Mouse (Mus musculus): ENCODE data around the gene Exosc8. TPM values are rescaled to one million over a fixed set of nuclear protein-coding genes. Genes with fewer than 3 reads are reported as not detected.

Gene Exosc8
- total RNA-seq, 1 experiment = 116 TPM

- H3K4me3 ChIP-seq (ENCODE audit: insufficient read depth in 1 of 2, low read depth in 1 of 2, low read length in 2 of 2, poor library complexity in 1 of 2, severe bottlenecking in 1 of 2) = peak overlapping the region; percentile 86 to 95
- no peaks in the 10 kb centered on the region for H3K9me3 ChIP-seq (ENCODE audit: control insufficient read depth, insufficient read depth, low read depth, low read length)
- peak; percentile 39 for DNase-seq (ENCODE audit: low read depth, low spot score)
- H3K9ac ChIP-seq (ENCODE audit: insufficient read depth, low read depth, low read length, poor library complexity, severe bottlenecking) = peak overlapping the region; percentile 91
- TF ChIP-seq MAFK (IDR thresholded peaks at IDR 0.05; ENCODE audit: insufficient read depth, low read depth, low read length) (no peak), ZNF384 (IDR thresholded peaks at IDR 0.05; ENCODE audit: low read depth, low read length) (peak; percentile 38; the same call in 1 of the 2 replicates), HCFC1 (IDR thresholded peaks at IDR 0.05; ENCODE audit: borderline replicate concordance, insufficient read depth, low read length) (no peak), CHD2 (IDR thresholded peaks at IDR 0.05; ENCODE audit: low read depth, low read length) (no peak)
- peaks cover 12% of the 10 kb centered on the region for H3K36me3 ChIP-seq (ENCODE audit: control insufficient read depth, insufficient read depth, low read length, poor library complexity, severe bottlenecking)
- H3K27ac ChIP-seq (ENCODE audit: insufficient read depth, low read depth, low read length, poor library complexity, severe bottlenecking) = peak overlapping the region; percentile 75
- in situ Hi-C loops (cut with MboI; ENCODE audit: low sequenced_read_pairs in 2 of 2, unreplicated experiment in 2 of 2) = no loop called here
- H3K4me1 ChIP-seq (ENCODE audit: control insufficient read depth in 2 of 2, insufficient read depth in 2 of 2, low read length in 2 of 2, poor library complexity in 1 of 2) = no peaks in the 10 kb centered on the region; a peak in 1 of 4 replicates
Measured at GRCm38 (mm10) chr3:54693056-54693415, 42.2 kb downstream of the Exosc8 start.

- TF ChIP-seq CHD2 (IDR thresholded peaks at IDR 0.05; ENCODE audit: low read depth, low read length) = 0 out of 2 replicates have a peak, but pooled peaks have one; percentile 29
- TF ChIP-seq HCFC1 (IDR thresholded peaks at IDR 0.05; ENCODE audit: borderline replicate concordance, insufficient read depth, low read length) = peak; percentile 61; the same call in 1 of the 2 replicates
- TF ChIP-seq ZNF384 (IDR thresholded peaks at IDR 0.05; ENCODE audit: low read depth, low read length) = no peak
- TF ChIP-seq ZC3H11A (IDR thresholded peaks at IDR 0.05; ENCODE audit: borderline replicate concordance, low read depth, low read length) = no peak
- TF ChIP-seq MAFK (IDR thresholded peaks at IDR 0.05; ENCODE audit: insufficient read depth, low read depth, low read length) = no peak
- Histone ChIP-seq H3K27ac (ENCODE audit: insufficient read depth, low read depth, low read length, poor library complexity, severe bottlenecking) (peak within 1 kb of the TSS; percentile 75), H3K36me3 (ENCODE audit: control insufficient read depth, insufficient read depth, low read length, poor library complexity, severe bottlenecking) (peaks cover 12% of the 10 kb centered on the region), H3K9me3 (ENCODE audit: control insufficient read depth, insufficient read depth, low read depth, low read length) (no peaks in the 10 kb centered on the region), H3K4me3 (ENCODE audit: insufficient read depth in 1 of 2, low read depth in 1 of 2, low read length in 2 of 2, poor library complexity in 1 of 2, severe bottlenecking in 1 of 2) (peak within 1 kb of the TSS; percentile 86 to 95), H3K4me1 (ENCODE audit: control insufficient read depth in 2 of 2, insufficient read depth in 2 of 2, low read length in 2 of 2, poor library complexity in 1 of 2) (no peaks in the 10 kb centered on the region; a peak in 1 of 4 replicates), H3K9ac (ENCODE audit: insufficient read depth, low read depth, low read length, poor library complexity, severe bottlenecking) (peak within 1 kb of the TSS; percentile 91)
- in situ Hi-C loops (cut with MboI; ENCODE audit: low sequenced_read_pairs in 2 of 2, unreplicated experiment in 2 of 2) = no loop called here
- peak; percentile 93 for DNase-seq (ENCODE audit: low read depth, low spot score)
Measured at GRCm38 (mm10) chr3:54692202-54693055, 42.8 kb downstream of the Exosc8 start, which contains the start of gene Supt20. Gene Supt20 (plus strand): TSS chr3:54692807.

GRCm38 (mm10) chr3:54689091-54689490, 46.1 kb downstream of the Exosc8 start:
- no peak overlapping the region for H3K27ac ChIP-seq (ENCODE audit: insufficient read depth, low read depth, low read length, poor library complexity, severe bottlenecking)
- H3K36me3 ChIP-seq (ENCODE audit: control insufficient read depth, insufficient read depth, low read length, poor library complexity, severe bottlenecking) = no peaks in the 10 kb centered on the region
- no peaks in the 10 kb centered on the region for H3K4me1 ChIP-seq (ENCODE audit: control insufficient read depth in 2 of 2, insufficient read depth in 2 of 2, low read length in 2 of 2, poor library complexity in 1 of 2)
- no peaks in the 10 kb centered on the region for H3K9me3 ChIP-seq (ENCODE audit: control insufficient read depth, insufficient read depth, low read depth, low read length)
- no peak overlapping the region for H3K4me3 ChIP-seq (ENCODE audit: insufficient read depth in 1 of 2, low read depth in 1 of 2, low read length in 2 of 2, poor library complexity in 1 of 2, severe bottlenecking in 1 of 2)
- no peak for DNase-seq (ENCODE audit: low read depth, low spot score)
- in situ Hi-C loops (cut with MboI; ENCODE audit: low sequenced_read_pairs in 2 of 2, unreplicated experiment in 2 of 2) = no loop called here
- H3K9ac ChIP-seq (ENCODE audit: insufficient read depth, low read depth, low read length, poor library complexity, severe bottlenecking) = no peak overlapping the region
- TF ChIP-seq ZC3H11A (IDR thresholded peaks at IDR 0.05; ENCODE audit: borderline replicate concordance, low read depth, low read length) = no peak
- TF ChIP-seq ZNF384 (IDR thresholded peaks at IDR 0.05; ENCODE audit: low read depth, low read length) = no peak
- TF ChIP-seq HCFC1 (IDR thresholded peaks at IDR 0.05; ENCODE audit: borderline replicate concordance, insufficient read depth, low read length) = no peak
- no peak for TF ChIP-seq MAFK (IDR thresholded peaks at IDR 0.05; ENCODE audit: insufficient read depth, low read depth, low read length)
- TF ChIP-seq CHD2 (IDR thresholded peaks at IDR 0.05; ENCODE audit: low read depth, low read length) = no peak

- no peak for TF ChIP-seq HCFC1 (IDR thresholded peaks at IDR 0.05; ENCODE audit: borderline replicate concordance, insufficient read depth, low read length)
- TF ChIP-seq CHD2 (IDR thresholded peaks at IDR 0.05; ENCODE audit: low read depth, low read length) = no peak
- TF ChIP-seq MAFK (IDR thresholded peaks at IDR 0.05; ENCODE audit: insufficient read depth, low read depth, low read length) = no peak
Measured at GRCm38 (mm10) chr3:54687245-54687644, 47.9 kb downstream of the Exosc8 start.

More at GRCm38 (mm10) chr3:54687245-54687644, 47.9 kb downstream of the Exosc8 start:
- Histone ChIP-seq H3K36me3 (ENCODE audit: control insufficient read depth, insufficient read depth, low read length, poor library complexity, severe bottlenecking) (no peaks in the 10 kb centered on the region), H3K27ac (ENCODE audit: insufficient read depth, low read depth, low read length, poor library complexity, severe bottlenecking) (no peak overlapping the region), H3K9me3 (ENCODE audit: control insufficient read depth, insufficient read depth, low read depth, low read length) (no peaks in the 10 kb centered on the region), H3K4me3 (ENCODE audit: insufficient read depth in 1 of 2, low read depth in 1 of 2, low read length in 2 of 2, poor library complexity in 1 of 2, severe bottlenecking in 1 of 2) (no peak overlapping the region), H3K4me1 (ENCODE audit: control insufficient read depth in 2 of 2, insufficient read depth in 2 of 2, low read length in 2 of 2, poor library complexity in 1 of 2) (no peaks in the 10 kb centered on the region), H3K9ac (ENCODE audit: insufficient read depth, low read depth, low read length, poor library complexity, severe bottlenecking) (no peak overlapping the region)
- in situ Hi-C loops (cut with MboI; ENCODE audit: low sequenced_read_pairs in 2 of 2, unreplicated experiment in 2 of 2) = no loop called here
- no peak for DNase-seq (ENCODE audit: low read depth, low spot score)
